26 mouse cellular contexts compared by ENCODE assay signal in genomic region chr19:5152261-5152660, GRCm38 (mm10). TPM values are rescaled to one million over a fixed set of nuclear protein-coding genes. Genes with fewer than 3 reads are reported as not detected.
A peak's percentile ranks its signal among the peaks of the same experiment; 100 is the strongest.
DNase-seq lines count a peak whose midpoint lies in the region; ATAC-seq and TF ChIP-seq lines count a peak whose summit lies in the region.
"Had no signal": no experiment of that assay in that cellular context is flagged by ENCODE, and none has a peak within 500 bp of the region (broad histone marks: within the 10 kb centered on the region; RNA-seq: fewer than 3 reads in every experiment).

No protein-coding gene starts in this region.

- H3K36me3 ChIP-seq in forebrain, embryonic 13.5 days (ENCODE audit: poor library complexity, severe bottlenecking), result peaks cover 35% of the 10 kb centered on the region
- peaks cover 39% of the 10 kb centered on the region for H3K36me3 ChIP-seq in forebrain, embryonic 10.5 days (replicated peaks)
- H3K36me3 ChIP-seq: lung, embryonic 15.5 days had no signal

- H3K27me3 ChIP-seq in forebrain, embryonic 13.5 days, result no peaks in the 10 kb centered on the region
- H3K27me3 ChIP-seq in forebrain, embryonic 10.5 days (ENCODE audit: poor library complexity, severe bottlenecking), result no peaks in the 10 kb centered on the region
- H3K27me3 ChIP-seq: heart, embryonic 13.5 days; kidney, embryonic 15.5 days; liver, embryonic 15.5 days; lung, embryonic 15.5 days; midbrain, embryonic 15.5 days; stomach, embryonic 15.5 days had no signal

- 0 out of 2 replicates have a peak, but pooled peaks cover 2% of the 10 kb centered on the region for H3K4me1 ChIP-seq in forebrain, embryonic 13.5 days
- no peaks in the 10 kb centered on the region for H3K4me1 ChIP-seq in forebrain, embryonic 10.5 days
- H3K4me1 ChIP-seq in cortical plate, adult 2 months (ENCODE audit: control insufficient read depth, insufficient read depth, low read length), result peaks cover 6% of the 10 kb centered on the region
- H3K4me1 ChIP-seq: heart, embryonic 13.5 days; kidney, embryonic 15.5 days; limb, embryonic 10.5 days; liver, embryonic 15.5 days; lung, embryonic 15.5 days; midbrain, embryonic 15.5 days; stomach, embryonic 15.5 days had no signal

- no peak for DNase-seq in forebrain, embryonic 10.5 days (ENCODE audit: extremely low spot score, low spot score)
- no peak for DNase-seq in left cerebral cortex, adult 2 months (ENCODE audit: extremely low spot score in 1 of 2, low spot score in 2 of 2)
- no peak for DNase-seq in left cerebral cortex, postnatal 14 days (ENCODE audit: low spot score in 2 of 2)
- no peak for DNase-seq in spleen, adult 12 weeks (ENCODE audit: low spot score)
- no peak for DNase-seq in embryo, embryonic 11 days
- DNase-seq: forebrain, postnatal 0 days; gastrocnemius, postnatal 25 days; heart, adult 18-20 months; heart, postnatal 14 days; kidney, adult 11 months; kidney, postnatal 4 days; liver; right cerebral cortex, adult 18-20 months; right cerebral cortex, postnatal 4 days; thymus, postnatal 25 days had no signal

- no peak for TF ChIP-seq POLR2A in cortical plate, adult 2 months (IDR thresholded peaks at IDR 0.05; ENCODE audit: extremely low read depth, insufficient read depth, low read length)

- 90% methylated on average over 6 of the region's 6 CpGs for WGBS in forebrain, embryonic 13.5 days
- WGBS in forebrain, embryonic 10.5 days, result 90% methylated on average over 6 of the region's 6 CpGs

- no peak for ATAC-seq in forebrain, embryonic 13.5 days
- ATAC-seq: activated CD4-positive, CD25-positive, alpha-beta regulatory T cell, adult 4 months; forebrain, postnatal 0 days; midbrain, embryonic 15.5 days had no signal

- no peak overlapping the region for H3K4me2 ChIP-seq in forebrain, embryonic 13.5 days
- H3K4me2 ChIP-seq: heart, embryonic 13.5 days; kidney, embryonic 15.5 days; liver, embryonic 15.5 days; lung, embryonic 15.5 days; midbrain, embryonic 15.5 days; stomach, embryonic 15.5 days had no signal

- no peak overlapping the region for H3K4me3 ChIP-seq in forebrain, embryonic 13.5 days
- H3K4me3 ChIP-seq in forebrain, embryonic 10.5 days, result no peak overlapping the region
- H3K4me3 ChIP-seq in left cerebral cortex, adult 2 months, result no peak overlapping the region
- H3K4me3 ChIP-seq in cortical plate, adult 2 months (ENCODE audit: insufficient read depth, low read length), result no peak overlapping the region
- H3K4me3 ChIP-seq: heart, embryonic 13.5 days; kidney, embryonic 15.5 days; limb, embryonic 10.5 days; liver, embryonic 15.5 days; lung, embryonic 15.5 days; midbrain, embryonic 15.5 days; stomach, embryonic 15.5 days had no signal

- no peak for TF ChIP-seq CTCF in left cerebral cortex, adult 2 months (IDR thresholded peaks at IDR 0.05)
- no peak for TF ChIP-seq CTCF in cortical plate, adult 2 months (IDR thresholded peaks at IDR 0.05; ENCODE audit: extremely low read depth, insufficient read depth, low read length)

- H3K9ac ChIP-seq in forebrain, embryonic 13.5 days, result no peak overlapping the region
- H3K9ac ChIP-seq: forebrain, postnatal 0 days; heart, embryonic 13.5 days; kidney, embryonic 15.5 days; liver, embryonic 15.5 days; lung, embryonic 15.5 days; midbrain, embryonic 15.5 days; stomach, embryonic 15.5 days had no signal

- peak overlapping the region; percentile 45; the same call in 1 of the 2 replicates for H3K27ac ChIP-seq in forebrain, embryonic 13.5 days
- H3K27ac ChIP-seq in forebrain, embryonic 10.5 days, result no peak overlapping the region
- H3K27ac ChIP-seq in left cerebral cortex, adult 2 months, result peak overlapping the region; percentile 90
- 0 out of 2 replicates have a peak overlapping the region, but pooled peaks have one; percentile 4 for H3K27ac ChIP-seq in cortical plate, adult 2 months (ENCODE audit: insufficient read depth, low read length)
- H3K27ac ChIP-seq: heart, embryonic 13.5 days; kidney, embryonic 15.5 days; limb, embryonic 10.5 days; liver, embryonic 15.5 days; lung, embryonic 15.5 days; macrophage; midbrain, embryonic 15.5 days; stomach, embryonic 15.5 days had no signal

- intact Hi-C loops in left cerebral cortex, adult 2 months (cut with DNase I), result no loop called here
- intact Hi-C loops in left cerebral cortex, postnatal 14 days (cut with DNase I), result no loop called here

- no peaks in the 10 kb centered on the region for H3K9me3 ChIP-seq in forebrain, embryonic 13.5 days (replicated peaks)
- no peaks in the 10 kb centered on the region for H3K9me3 ChIP-seq in forebrain, embryonic 10.5 days
- H3K9me3 ChIP-seq: heart, embryonic 13.5 days; kidney, embryonic 15.5 days; limb, embryonic 10.5 days; liver, embryonic 15.5 days; lung, embryonic 15.5 days; midbrain, embryonic 15.5 days; stomach, embryonic 15.5 days had no signal

RNA-seq across cellular contexts. Expression of gene Klc2, which starts 33.9 kb away (rescaled TPM):
- polyA plus RNA-seq in forebrain, embryonic 13.5 days (2015; fragmentation: Nextera tagmentation; extraction: Ambion mirVana), result 41.1 and 43.6 TPM in 2 replicates
- 26.4 and 27.5 TPM in 2 replicates for polyA plus RNA-seq in forebrain, embryonic 10.5 days (2016; fragmentation: Nextera tagmentation; extraction: Ambion mirVana)
- 100 to 1,000 TPM; 279 to 291 TPM for total RNA-seq in left cerebral cortex, adult 2 months (2021)
- 100 to 1,000 TPM; 220 to 226 TPM for total RNA-seq in left cerebral cortex, postnatal 14 days (2021)
- 234 and 242 TPM in 2 replicates for polyA plus RNA-seq in cortical plate, adult 2 months (2012; rRNA removed)

RNA-seq across cellular contexts. Expression of gene Rab1b, which starts 45.4 kb away (rescaled TPM):
- polyA plus RNA-seq in forebrain, embryonic 13.5 days (2015; fragmentation: Nextera tagmentation; extraction: Ambion mirVana), result 235 and 252 TPM in 2 replicates
- polyA plus RNA-seq in forebrain, embryonic 10.5 days (2016; fragmentation: Nextera tagmentation; extraction: Ambion mirVana), result 253 and 255 TPM in 2 replicates
- 100 to 1,000 TPM; 144 to 157 TPM for total RNA-seq in left cerebral cortex, adult 2 months (2021)
- 100 to 1,000 TPM; 176 to 184 TPM for total RNA-seq in left cerebral cortex, postnatal 14 days (2021)
- polyA plus RNA-seq in cortical plate, adult 2 months (2012; rRNA removed), result 197 and 202 TPM in 2 replicates

RNA-seq across cellular contexts. Expression of gene Cnih2, which starts 53.9 kb away (rescaled TPM):
- polyA plus RNA-seq in forebrain, embryonic 13.5 days (2015; fragmentation: Nextera tagmentation; extraction: Ambion mirVana), result 208 and 212 TPM in 2 replicates
- polyA plus RNA-seq in forebrain, embryonic 10.5 days (2016; fragmentation: Nextera tagmentation; extraction: Ambion mirVana), result 33.2 and 34.2 TPM in 2 replicates
- 100 to 1,000 TPM; 214 to 247 TPM for total RNA-seq in left cerebral cortex, adult 2 months (2021)
- 100 to 1,000 TPM; 325 to 352 TPM for total RNA-seq in left cerebral cortex, postnatal 14 days (2021)
- 399 and 461 TPM in 2 replicates for polyA plus RNA-seq in cortical plate, adult 2 months (2012; rRNA removed)
- total RNA-seq: gastrocnemius, postnatal 25 days had no signal
- polyA plus RNA-seq: activated CD4-positive, CD25-positive, alpha-beta regulatory T cell, adult 4 months; macrophage had no signal
